Mouse (Mus musculus) midbrain, postnatal 0 days (tissue): ENCODE data around the gene Poglut1. TPM values are rescaled to one million over a fixed set of nuclear protein-coding genes. Genes with fewer than 3 reads are reported as not detected.
"Not testable (repeated sequence)": the region's sequence is repeated elsewhere in the genome, so short reads cannot be mapped to it uniquely, and the experiment has no call there.

Experiments used
- ATAC-seq: fragments of 200-750 bp; cut with Nextera tagmentation; 2 replicates; pipeline ENCODE4 v1.8.0; 2017; ENCODE audit warnings: moderate number of reproducible peaks, mild to moderate bottlenecking, moderate TSS enrichment, moderate library complexity; ENCODE audit not compliant: low FRiP score
- DNase-seq: peaks from one replicate; pipeline ENCODE4 v3.0.0-alpha.2; 2015; ENCODE audit warnings: low spot score
- H3K27ac ChIP-seq: fragments of 300-500 bp; sonication (generic); 2 replicates; pipeline ENCODE4 v1.5.1; 2014; ENCODE audit warnings: low read depth, mild to moderate bottlenecking, low read length, mixed read lengths
- H3K27me3 ChIP-seq: fragments of 300-500 bp; sonication (generic); 2 replicates; pipeline ENCODE4 v1.6.1; 2014; ENCODE audit warnings: low read length, control low read depth, mixed read lengths; ENCODE audit not compliant: insufficient read depth
- H3K36me3 ChIP-seq: fragments of 300-500 bp; sonication (generic); 2 replicates; pipeline ENCODE4 v1.6.1; 2014; ENCODE audit warnings: low read length, control low read depth, mixed read lengths; ENCODE audit not compliant: insufficient read depth
- H3K4me1 ChIP-seq: fragments of 300-500 bp; sonication (generic); 2 replicates; pipeline ENCODE4 v1.6.1; 2014; ENCODE audit warnings: mild to moderate bottlenecking, control low read depth, antibody characterized with exemption, low read length, mixed read lengths; ENCODE audit not compliant: insufficient read depth
- H3K4me2 ChIP-seq: fragments of 300-500 bp; sonication (generic); 2 replicates; pipeline ENCODE4 v1.6.1; 2014; ENCODE audit warnings: low read depth, mild to moderate bottlenecking, low read length, mixed read lengths; ENCODE audit not compliant: poor library complexity, severe bottlenecking
- H3K4me3 ChIP-seq: fragments of 300-500 bp; sonication (generic); 2 replicates; pipeline ENCODE4 v1.5.1; 2014; ENCODE audit warnings: low read depth, mild to moderate bottlenecking, low read length, moderate library complexity
- H3K9ac ChIP-seq: fragments of 300-500 bp; sonication (generic); replicated peaks from 2 replicates; pipeline ENCODE4 v1.6.1; 2014; ENCODE audit warnings: mild to moderate bottlenecking, low read length, moderate library complexity, mixed read lengths; ENCODE audit not compliant: poor library complexity, severe bottlenecking
- H3K9me3 ChIP-seq: fragments of 300-500 bp; sonication (generic); 2 replicates; pipeline ENCODE4 v1.6.1; 2016; ENCODE audit warnings: low read length, control low read depth
- CTCF ChIP-seq: IDR thresholded peaks from 2 replicates; pipeline ENCODE4 v1.5.1; 2016; ENCODE audit warnings: antibody characterized with exemption, mild to moderate bottlenecking
- WGBS: fragments of 180-500 bp; shearing (Covaris S2); extraction: QIAGEN DNeasy Blood & Tissue Kit; methylation state at CpG from one replicate; pipeline ENCODE4 v1.1.7; 2014; 5-methylcytosine and 5-hydroxymethylcytosine counted together
- polyA plus RNA-seq: library from polyadenylated mRNA; unstranded; fragments of >200 nt; fragmentation: Nextera tagmentation; extraction: Ambion mirVana; gene quantifications from 2 replicates; pipeline ENCODE4 v1.2.1, GENCODE M21; 2015
- total RNA-seq: library from RNA; depleted of rRNA; stranded (reverse); fragments of >200 nt; gene quantifications from 2 replicates; pipeline ENCODE4 v1.2.3, GENCODE M21; 2014

Poglut1 gene
- total and polyA plus RNA-seq, 2 experiments from 2014 or later, result 33.1 to 41.5 TPM

GRCm38 (mm10) chr16:38482780-38483562 lies 67.1 kb downstream of the Poglut1 start:
- no peak overlapping the region for H3K27ac ChIP-seq
- no peaks in the 10 kb centered on the region for H3K4me1 ChIP-seq
- no peak overlapping the region for H3K9ac ChIP-seq
- 20% methylated on average over 32 of the region's 32 CpGs for WGBS
- H3K9me3 ChIP-seq, result no peaks in the 10 kb centered on the region
- peak; percentile 46 for DNase-seq
- ATAC-seq, result peak; percentile 54; the same call in 1 of the 2 replicates
- H3K4me2 ChIP-seq, result peak overlapping the region; percentile 36
- H3K36me3 ChIP-seq, result no peaks in the 10 kb centered on the region
- TF ChIP-seq CTCF, result peak; percentile 64
- peak overlapping the region; percentile 22 for H3K4me3 ChIP-seq
- H3K27me3 ChIP-seq, result 0 out of 2 replicates have a peak, but pooled peaks cover 3% of the 10 kb centered on the region

- 84% methylated on average over 4 of the region's 4 CpGs for WGBS
- H3K4me2 ChIP-seq, result no peak overlapping the region
Observed at GRCm38 (mm10) chr16:38481327-38481726, 68.7 kb downstream of the Poglut1 start.

GRCm38 (mm10) chr16:38478296-38478695 lies 71.8 kb downstream of the Poglut1 start:
- no peaks in the 10 kb centered on the region for H3K9me3 ChIP-seq
- 94% methylated on average over 3 of the region's 3 CpGs for WGBS
- DNase-seq, result no peak

More at GRCm38 (mm10) chr16:38481327-38481726, 68.7 kb downstream of the Poglut1 start:
- no peak for TF ChIP-seq CTCF
- no peaks in the 10 kb centered on the region for H3K36me3 ChIP-seq
- H3K27ac ChIP-seq, result no peak overlapping the region
- H3K9ac ChIP-seq, result no peak overlapping the region
- H3K4me1 ChIP-seq, result no peaks in the 10 kb centered on the region
- no peaks in the 10 kb centered on the region for H3K9me3 ChIP-seq
- no peak overlapping the region for H3K4me3 ChIP-seq
- ATAC-seq (no peak), DNase-seq (no peak)
- H3K27me3 ChIP-seq, result 0 out of 2 replicates have a peak, but pooled peaks cover 3% of the 10 kb centered on the region

GRCm38 (mm10) chr16:38477241-38477608 lies 72.8 kb downstream of the Poglut1 start:
- not testable (repeated sequence) for H3K4me1 ChIP-seq, H3K9me3 ChIP-seq, ATAC-seq, H3K27ac ChIP-seq, H3K27me3 ChIP-seq, DNase-seq, H3K36me3 ChIP-seq
- H3K4me3 ChIP-seq, result peak overlapping the region; percentile 34
- H3K9ac ChIP-seq, result 0 out of 2 replicates have a peak overlapping the region, but pooled peaks have one; percentile 2
- H3K4me2 ChIP-seq, result peak overlapping the region; percentile 55
- WGBS, result 65% methylated on average over 14 of the region's 14 CpGs

More at GRCm38 (mm10) chr16:38478296-38478695, 71.8 kb downstream of the Poglut1 start:
- H3K36me3 ChIP-seq, result no peaks in the 10 kb centered on the region
- H3K9ac ChIP-seq, result no peak overlapping the region
- H3K4me1 ChIP-seq, result no peaks in the 10 kb centered on the region
- H3K4me3 ChIP-seq, result no peak overlapping the region
- H3K27ac ChIP-seq, result no peak overlapping the region
- ATAC-seq, result no peak
- no peak overlapping the region for H3K4me2 ChIP-seq
- H3K27me3 ChIP-seq, result no peaks in the 10 kb centered on the region
- TF ChIP-seq CTCF, result no peak

- Histone ChIP-seq H3K36me3 (no peaks in the 10 kb centered on the region), H3K4me3 (peak overlapping the region; percentile 34), H3K9ac (peak overlapping the region; percentile 2; the same call in 1 of the 2 replicates), H3K9me3 (no peaks in the 10 kb centered on the region), H3K4me2 (peak overlapping the region; percentile 55), H3K4me1 (no peaks in the 10 kb centered on the region), H3K27ac (no peak overlapping the region), H3K27me3 (no peaks in the 10 kb centered on the region)
- TF ChIP-seq CTCF, result no peak
- DNase-seq, result peak; percentile 48
- 10% methylated on average over 34 of the region's 34 CpGs for WGBS
- ATAC-seq, result peak; percentile 27; the same call in 1 of the 2 replicates
Observed at GRCm38 (mm10) chr16:38476312-38477240, 73.5 kb downstream of the Poglut1 start.
